Mouse (Mus musculus) erythroid progenitor cell, adult 5-6 weeks (primary cell): ENCODE results near the gene Uckl1. TPM values are rescaled to one million over a fixed set of nuclear protein-coding genes. Genes with fewer than 3 reads are reported as not detected.
A peak's percentile ranks its signal among the peaks of the same experiment; 100 is the strongest.

Experiments used
- ATAC-seq: replicated peaks from 2 replicates; pipeline ENCODE4 v1.8.0; 2016; ENCODE audit warnings: moderate number of reproducible peaks, mild to moderate bottlenecking, moderate TSS enrichment, inconsistent platforms; ENCODE audit not compliant: poor library complexity, low FRiP score, severe bottlenecking
- total RNA-seq, 2 experiments: library from RNA; stranded (forward) in 1 of 2; stranded (reverse) in 1 of 2; fragments of 150-400 nt in 1 of 2; fragments of 186-747, 209-891 nt in 1 of 2; gene quantifications; 2 replicates each; pipeline versions ENCODE4 v1.2.3 to v1.2.4; 2015 to 2017; ENCODE audit warnings: low replicate concordance in 2 of 2

Uckl1 gene
- total RNA-seq, 2 experiments from 2014 or later = 15.2 to 26.4 TPM

- ATAC-seq = no peak
Measured at GRCm38 (mm10) chr2:181532589-181532988, 52.1 kb downstream of the Uckl1 start.

- ATAC-seq = no peak
Measured at GRCm38 (mm10) chr2:181529076-181529475, 55.6 kb downstream of the Uckl1 start.

- no peak for ATAC-seq
Measured at GRCm38 (mm10) chr2:181525526-181525925, 59.2 kb downstream of the Uckl1 start.

- ATAC-seq = peak; percentile 32; the same call in 1 of the 2 replicates
Measured at GRCm38 (mm10) chr2:181522811-181523210, 61.9 kb downstream of the Uckl1 start.

GRCm38 (mm10) chr2:181521491-181521890, 63.2 kb downstream of the Uckl1 start:
- ATAC-seq = no peak

GRCm38 (mm10) chr2:181520936-181521227, 63.8 kb downstream of the Uckl1 start:
- ATAC-seq = no peak

- peak; percentile 94 for ATAC-seq
Measured at GRCm38 (mm10) chr2:181520118-181520935, 64.4 kb downstream of the Uckl1 start, which contains the start of gene Dnajc5. Dnajc5 (plus strand) TSS chr2:181520485.

- ATAC-seq = no peak
Measured at GRCm38 (mm10) chr2:181519201-181519600, 65.5 kb downstream of the Uckl1 start.

Other genes starting within 250 kb of the Uckl1 start
- gene Zgpat, start 220.0 kb downstream of the Uckl1 start, total RNA-seq (2015; ENCODE audit: low replicate concordance) = 2.9 and 10.1 TPM in 2 replicates
- 11.2 and 15.4 TPM in 2 replicates for gene Zgpat, start 220.0 kb downstream of the Uckl1 start, total RNA-seq (2017; ENCODE audit: low replicate concordance)
- 5.4 and 14.3 TPM in 2 replicates for gene Arfrp1, start 219.5 kb downstream of the Uckl1 start, total RNA-seq (2015; ENCODE audit: low replicate concordance)
- 9.0 and 10.8 TPM in 2 replicates for gene Arfrp1, start 219.5 kb downstream of the Uckl1 start, total RNA-seq (2017; ENCODE audit: low replicate concordance)
- gene Lime1, start 204.8 kb downstream of the Uckl1 start, total RNA-seq (2015; ENCODE audit: low replicate concordance) = 4.6 and 37.5 TPM in 2 replicates
- gene Lime1, start 204.8 kb downstream of the Uckl1 start, total RNA-seq (2017; ENCODE audit: low replicate concordance) = 11.7 and 13.2 TPM in 2 replicates
- 12.2 and 12.3 TPM in 2 replicates for gene Zbtb46, start 125.5 kb downstream of the Uckl1 start, total RNA-seq (2015; ENCODE audit: low replicate concordance)
- 7.5 and 15.5 TPM in 2 replicates for gene Zbtb46, start 125.5 kb downstream of the Uckl1 start, total RNA-seq (2017; ENCODE audit: low replicate concordance)
- not detected in 2 replicates for gene Abhd16b, start 91.7 kb downstream of the Uckl1 start, total RNA-seq (2015; ENCODE audit: low replicate concordance)
- gene Abhd16b, start 91.7 kb downstream of the Uckl1 start, total RNA-seq (2017; ENCODE audit: low replicate concordance) = not detected in 2 replicates
- gene Tpd52l2, start 87.8 kb downstream of the Uckl1 start, total RNA-seq (2015; ENCODE audit: low replicate concordance) = 19.8 and 23.5 TPM in 2 replicates
- 45.3 and 90.6 TPM in 2 replicates for gene Tpd52l2, start 87.8 kb downstream of the Uckl1 start, total RNA-seq (2017; ENCODE audit: low replicate concordance)
- 14.1 and 25.2 TPM in 2 replicates for gene Dnajc5, start 64.4 kb downstream of the Uckl1 start, total RNA-seq (2015; ENCODE audit: low replicate concordance)
- gene Dnajc5, start 64.4 kb downstream of the Uckl1 start, total RNA-seq (2017; ENCODE audit: low replicate concordance) = 21.4 and 23.3 TPM in 2 replicates
- gene Prpf6, start 7.0 kb upstream of the Uckl1 start, total RNA-seq (2015; ENCODE audit: low replicate concordance) = 11.7 and 13.0 TPM in 2 replicates
- gene Prpf6, start 7.0 kb upstream of the Uckl1 start, total RNA-seq (2017; ENCODE audit: low replicate concordance) = 28.1 and 33.1 TPM in 2 replicates
- gene Zfp512b, start 7.9 kb upstream of the Uckl1 start, total RNA-seq (2015; ENCODE audit: low replicate concordance) = 2.5 and 14.8 TPM in 2 replicates
- 0.39 and 4.2 TPM in 2 replicates for gene Zfp512b, start 7.9 kb upstream of the Uckl1 start, total RNA-seq (2017; ENCODE audit: low replicate concordance)
- 4.0 TPM in 1 of 2 replicates, not detected in the other for gene Samd10, start 14.3 kb upstream of the Uckl1 start, total RNA-seq (2015; ENCODE audit: low replicate concordance)
- gene Samd10, start 14.3 kb upstream of the Uckl1 start, total RNA-seq (2017; ENCODE audit: low replicate concordance) = 0.08 and 0.77 TPM in 2 replicates
- gene Gm29797, start 72.1 kb upstream of the Uckl1 start, total RNA-seq (2015; ENCODE audit: low replicate concordance) = not detected in 2 replicates
- not detected in 2 replicates for gene Gm29797, start 72.1 kb upstream of the Uckl1 start, total RNA-seq (2017; ENCODE audit: low replicate concordance)
- gene Sox18, start 86.7 kb upstream of the Uckl1 start, total RNA-seq (2015; ENCODE audit: low replicate concordance) = not detected in 2 replicates
- not detected in 2 replicates for gene Sox18, start 86.7 kb upstream of the Uckl1 start, total RNA-seq (2017; ENCODE audit: low replicate concordance)
- gene Tcea2, start 95.4 kb upstream of the Uckl1 start, total RNA-seq (2015; ENCODE audit: low replicate concordance) = 2.2 TPM in 1 of 2 replicates, not detected in the other
- gene Tcea2, start 95.4 kb upstream of the Uckl1 start, total RNA-seq (2017; ENCODE audit: low replicate concordance) = 1.9 TPM in 1 of 2 replicates, not detected in the other
- 84.0 and 98.9 TPM in 2 replicates for gene Rgs19, start 109.1 kb upstream of the Uckl1 start, total RNA-seq (2015; ENCODE audit: low replicate concordance)
- gene Rgs19, start 109.1 kb upstream of the Uckl1 start, total RNA-seq (2017; ENCODE audit: low replicate concordance) = 17.1 and 33.1 TPM in 2 replicates
- not detected in 2 replicates for gene Lkaaear1, start 113.5 kb upstream of the Uckl1 start, total RNA-seq (2015; ENCODE audit: low replicate concordance)
- gene Lkaaear1, start 113.5 kb upstream of the Uckl1 start, total RNA-seq (2017; ENCODE audit: low replicate concordance) = not detected in 2 replicates
- not detected in 2 replicates for gene Oprl1, start 130.1 kb upstream of the Uckl1 start, total RNA-seq (2015; ENCODE audit: low replicate concordance)
- gene Oprl1, start 130.1 kb upstream of the Uckl1 start, total RNA-seq (2017; ENCODE audit: low replicate concordance) = not detected in 2 replicates
- not detected in 2 replicates for gene Myt1, start 178.4 kb upstream of the Uckl1 start, total RNA-seq (2015; ENCODE audit: low replicate concordance)
- gene Myt1, start 178.4 kb upstream of the Uckl1 start, total RNA-seq (2017; ENCODE audit: low replicate concordance) = not detected in 2 replicates